Mouse (Mus musculus): Measurements from ENCODE around the gene Foxl1. TPM values are rescaled to one million over a fixed set of nuclear protein-coding genes. Genes with fewer than 3 reads are reported as not detected.

Gene Foxl1
- polyA plus RNA-seq, 1 experiment = not detected

DNA sequence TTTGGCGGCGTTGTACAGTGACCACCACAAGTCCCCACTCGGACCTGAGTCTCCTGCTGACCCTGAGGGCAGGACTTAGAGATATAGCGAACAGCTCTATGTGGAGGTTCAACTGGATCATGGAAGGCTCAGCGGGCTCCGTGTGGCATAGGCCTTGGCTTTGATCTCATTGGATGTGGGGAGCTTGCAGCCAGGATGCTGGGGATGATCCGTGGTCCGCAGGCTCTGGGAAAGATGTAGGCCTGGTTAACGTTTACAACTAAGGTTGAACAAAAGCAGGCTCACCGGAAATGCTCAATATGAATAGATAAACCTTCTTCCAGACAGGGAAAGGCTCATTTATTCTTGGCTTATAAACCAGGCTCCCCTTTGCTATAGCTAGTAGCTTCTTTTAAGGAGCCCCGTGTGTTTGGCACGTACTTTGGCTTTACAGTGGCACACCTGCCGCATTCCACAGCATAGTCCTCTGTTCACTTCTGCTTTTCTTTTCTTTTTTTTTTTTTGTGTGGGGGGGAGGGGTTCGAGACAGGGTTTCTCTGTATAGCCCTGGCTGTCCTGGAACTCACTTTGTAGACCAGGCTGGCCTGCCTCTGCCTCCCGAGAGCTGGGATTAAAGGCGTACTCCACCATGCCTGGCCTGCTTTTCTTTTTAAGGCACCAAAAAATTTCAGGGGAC is 1.7 kb downstream of the Foxl1 start:
- TF ChIP-seq GATA1 (IDR thresholded peaks at IDR 0.05; ENCODE audit: low read length) = no peak

DNA sequence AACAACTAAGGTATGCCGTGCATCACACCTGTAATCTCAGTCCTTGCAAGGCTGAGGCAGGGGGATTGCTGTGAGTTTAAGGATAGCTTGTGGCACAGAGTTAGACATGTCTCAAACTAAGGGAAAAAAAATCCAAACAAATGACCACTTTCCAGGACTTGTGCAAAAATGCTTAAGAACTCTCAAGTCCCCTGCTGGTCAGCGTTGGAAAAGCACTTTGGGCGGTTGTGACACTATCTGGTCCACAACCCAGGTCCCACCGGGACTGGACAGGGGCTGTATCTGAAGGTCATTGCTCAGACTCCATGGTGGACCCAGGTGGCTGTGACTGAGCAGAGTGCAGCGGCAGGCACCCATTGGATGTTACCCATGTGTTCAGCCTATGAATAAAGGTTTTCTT is 2.8 kb downstream of the Foxl1 start:
- no peak for TF ChIP-seq GATA1 (IDR thresholded peaks at IDR 0.05; ENCODE audit: low read length)

DNA sequence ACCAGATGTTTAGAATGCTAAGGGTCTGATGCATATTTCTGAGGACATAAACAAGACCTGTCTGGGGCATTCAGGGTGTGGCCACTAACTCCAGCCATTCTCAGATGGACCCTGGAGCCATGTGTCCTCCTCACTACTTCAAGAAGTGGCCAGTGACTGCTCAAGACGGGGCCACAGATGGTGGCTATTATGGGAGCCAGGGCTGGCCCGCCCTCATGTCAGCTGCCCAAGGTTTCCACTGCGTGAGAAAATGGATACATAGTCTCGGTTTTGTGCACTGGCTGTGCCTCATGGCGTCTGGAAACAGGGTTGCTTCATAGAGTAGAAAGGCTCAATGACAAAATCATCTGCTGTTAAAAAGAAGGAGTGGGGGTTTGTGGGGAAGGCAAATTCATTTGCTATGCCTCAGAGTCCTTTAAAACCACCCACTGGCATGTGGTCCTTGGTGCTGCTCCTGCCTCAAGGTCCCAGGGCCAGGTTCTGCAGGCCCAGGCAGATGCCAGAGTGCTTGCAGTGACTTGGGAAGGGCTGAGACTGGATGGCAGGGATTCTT is 5.3 kb downstream of the Foxl1 start:
- TF ChIP-seq GATA1 (IDR thresholded peaks at IDR 0.05; ENCODE audit: low read length) = no peak

DNA sequence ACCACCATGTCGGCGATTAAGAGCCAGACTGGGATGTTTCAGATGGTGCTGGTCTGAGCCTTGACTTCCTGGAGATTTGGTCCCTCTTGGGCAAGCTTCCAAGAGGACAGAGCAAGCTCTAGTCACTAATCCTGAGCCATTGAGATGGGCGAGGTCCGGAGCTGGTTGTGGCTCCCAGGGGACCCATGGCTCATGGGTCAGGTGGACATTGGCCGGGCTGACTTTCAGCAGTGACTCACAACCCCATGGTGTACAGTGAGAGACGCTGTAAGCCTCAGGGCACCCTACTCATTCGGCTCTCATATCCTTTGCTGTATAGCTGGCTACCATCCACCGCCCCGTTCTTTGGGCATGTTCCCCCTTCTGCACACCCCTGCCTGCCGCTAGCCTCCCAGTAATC is 6.4 kb downstream of the Foxl1 start:
- no peak for TF ChIP-seq GATA1 (IDR thresholded peaks at IDR 0.05; ENCODE audit: low read length)

DNA sequence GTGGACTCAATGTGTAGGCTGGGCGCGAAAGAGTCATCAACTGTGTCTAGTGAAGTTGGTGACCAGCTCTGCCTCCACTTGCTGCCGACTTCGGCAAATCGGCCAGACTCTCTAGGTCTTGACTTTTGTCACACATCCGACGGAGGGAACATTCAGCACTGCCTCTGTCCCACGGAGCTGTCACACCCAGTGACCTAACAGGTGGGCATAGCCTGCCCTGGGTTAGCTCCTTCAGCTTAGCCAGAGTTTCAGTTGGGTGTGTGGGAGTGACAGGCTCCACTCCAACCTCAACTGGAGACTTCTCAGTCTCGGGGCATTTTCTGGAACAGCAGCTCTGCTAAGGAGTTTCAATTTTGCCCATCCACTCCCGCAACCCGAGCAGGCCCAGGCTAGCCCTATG is 6.8 kb downstream of the Foxl1 start:
- TF ChIP-seq GATA1 (IDR thresholded peaks at IDR 0.05; ENCODE audit: low read length) = no peak

DNA sequence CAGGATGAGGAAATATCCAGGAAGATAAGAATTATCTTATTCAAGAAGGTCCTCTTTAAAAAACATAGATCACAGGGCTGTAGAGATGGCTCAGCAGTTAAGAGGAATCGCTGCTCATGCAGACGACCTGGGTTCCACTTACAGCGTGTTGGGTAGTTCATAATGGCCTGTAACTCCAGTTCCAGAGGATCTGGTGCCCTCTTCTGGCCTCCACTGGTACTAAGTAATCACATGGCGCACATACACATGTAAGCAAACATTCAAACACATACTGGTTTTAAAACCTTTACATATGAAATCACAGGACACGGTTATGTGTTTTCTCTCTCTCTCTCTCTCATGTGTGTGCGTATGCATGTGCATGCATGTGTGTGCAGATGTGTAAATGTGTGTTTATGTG is 9.1 kb downstream of the Foxl1 start:
- TF ChIP-seq GATA1 (IDR thresholded peaks at IDR 0.05; ENCODE audit: low read length) = no peak

DNA sequence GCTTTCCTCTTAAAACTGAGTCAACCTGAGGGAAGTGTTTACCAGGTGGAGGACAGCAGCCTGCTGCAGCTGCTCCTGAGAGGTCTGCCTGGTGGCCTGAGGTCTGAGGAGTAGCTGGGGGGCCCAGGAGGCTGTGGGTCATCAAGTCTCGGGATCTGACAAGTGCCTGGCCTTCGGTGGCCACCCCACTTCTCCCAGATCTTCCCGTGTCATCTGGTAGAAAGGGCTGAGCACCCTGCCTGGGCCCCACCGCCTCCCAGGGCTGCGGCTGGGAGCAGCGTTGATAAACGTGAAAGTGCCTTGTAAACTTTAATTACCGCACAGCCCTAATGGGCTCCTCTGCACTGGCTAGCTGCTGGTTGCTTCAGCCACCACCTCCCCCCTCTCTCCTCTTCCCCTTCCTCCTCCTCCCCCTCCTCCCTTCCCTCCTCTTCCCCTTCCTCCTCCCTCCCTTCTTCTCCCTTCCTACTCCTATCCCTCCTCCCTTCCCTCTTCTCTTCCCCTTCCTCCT is 20.9 kb downstream of the Foxl1 start:
- TF ChIP-seq GATA1 (IDR thresholded peaks at IDR 0.05; ENCODE audit: low read length) = no peak

DNA sequence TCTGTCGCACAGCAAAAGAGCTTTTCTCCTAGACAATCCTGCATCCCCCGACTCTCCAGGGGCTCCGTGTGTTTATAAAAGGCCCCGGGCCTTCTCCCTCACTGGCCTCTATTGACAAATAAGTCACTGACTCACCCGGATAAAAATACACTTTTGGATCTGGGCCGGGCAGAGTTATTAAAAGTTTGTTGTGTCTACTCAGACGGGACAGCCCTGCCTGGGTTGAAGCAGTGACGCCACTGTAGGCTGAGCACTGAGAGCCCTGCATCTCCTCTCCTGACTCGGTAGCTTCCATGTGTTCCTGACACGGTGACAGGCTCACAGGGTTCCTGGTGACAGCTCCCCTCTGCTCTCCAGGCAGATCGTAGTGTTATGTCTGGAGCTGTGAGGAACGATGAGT is 24.7 kb downstream of the Foxl1 start:
- no peak for TF ChIP-seq GATA1 (IDR thresholded peaks at IDR 0.05; ENCODE audit: low read length)

DNA sequence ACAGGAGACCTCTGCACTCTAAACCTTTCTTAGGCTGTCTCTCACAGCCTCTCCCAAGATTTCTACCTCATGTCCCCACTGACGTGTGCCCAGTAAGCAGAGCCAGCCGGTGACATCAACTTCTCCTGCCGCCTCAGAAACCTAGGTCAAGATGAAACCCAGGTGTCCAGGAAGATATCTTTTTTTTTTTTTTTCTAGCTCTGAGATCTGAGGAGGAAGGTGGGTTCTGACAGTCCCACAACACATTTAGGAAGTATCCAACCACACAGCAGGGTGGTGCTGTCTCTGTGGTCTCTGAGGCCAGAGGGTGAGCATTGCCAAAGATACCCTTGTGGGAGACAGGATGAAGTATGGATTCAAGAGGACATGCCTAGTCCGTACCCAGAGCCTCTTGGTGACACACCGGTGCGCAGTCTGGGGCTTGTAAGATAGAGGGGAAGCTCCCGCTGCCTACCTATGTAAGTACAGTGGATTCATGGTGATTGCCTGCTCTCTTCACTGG is 29.3 kb downstream of the Foxl1 start:
- no peak for TF ChIP-seq GATA1 (IDR thresholded peaks at IDR 0.05; ENCODE audit: low read length)

DNA sequence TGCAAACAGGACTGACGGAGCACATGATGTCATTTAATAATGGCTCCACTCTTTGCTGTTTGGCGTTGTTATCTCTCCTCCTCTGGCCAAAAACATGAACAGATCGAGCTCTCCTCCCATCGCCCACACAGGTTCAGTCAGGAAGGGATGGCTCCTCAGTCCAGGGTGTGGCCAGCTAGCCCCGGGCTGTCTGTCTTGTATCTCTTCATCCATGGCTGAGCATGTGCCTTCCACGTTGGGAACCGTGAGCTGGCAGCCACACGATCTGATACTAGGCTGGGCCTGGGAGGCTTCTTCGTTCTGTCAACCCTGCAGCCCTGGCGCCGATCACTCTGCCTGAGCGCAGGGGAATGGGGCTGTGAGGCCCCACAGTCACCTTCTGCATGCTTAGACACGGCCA is 31.1 kb downstream of the Foxl1 start:
- no peak for TF ChIP-seq GATA1 (IDR thresholded peaks at IDR 0.05; ENCODE audit: low read length)

DNA sequence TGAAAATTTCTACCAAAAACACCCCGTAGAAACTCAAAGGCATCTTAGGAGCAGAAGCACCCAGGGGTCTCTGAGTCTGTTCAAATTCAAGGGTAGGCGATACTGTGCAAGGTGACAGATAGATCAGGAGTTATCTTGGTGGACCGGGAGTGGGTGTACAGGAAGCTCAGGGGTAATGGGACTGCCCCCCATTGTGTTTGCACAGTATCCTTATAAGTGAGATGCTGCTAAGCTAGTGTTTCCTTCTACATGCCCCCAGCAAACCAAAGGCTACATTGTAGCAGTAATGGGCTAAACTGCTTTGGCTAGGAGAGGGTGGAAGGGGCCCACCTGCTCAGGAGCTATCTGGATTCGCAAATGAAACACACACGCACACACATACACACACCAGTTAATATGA is 33.7 kb downstream of the Foxl1 start:
- TF ChIP-seq GATA1 (IDR thresholded peaks at IDR 0.05; ENCODE audit: low read length) = no peak

DNA sequence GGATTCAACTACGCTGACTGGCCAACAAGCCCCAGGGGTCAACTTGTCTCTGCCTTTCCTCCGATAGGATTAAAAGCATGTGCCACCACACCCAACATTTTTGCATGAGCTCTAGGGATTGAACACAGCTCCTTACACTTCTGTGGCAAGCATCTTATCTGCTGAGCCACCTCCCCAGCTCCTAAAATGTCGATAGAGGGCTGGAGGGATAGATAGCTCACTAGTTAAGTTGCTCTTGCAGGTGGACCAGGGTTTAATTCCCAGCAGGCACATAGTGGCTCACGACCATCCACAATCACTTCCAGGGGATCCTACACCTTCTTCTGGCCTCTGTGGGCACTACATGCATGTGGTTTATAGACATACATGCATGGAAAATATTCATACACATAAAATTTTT is 34.7 kb downstream of the Foxl1 start:
- no peak for TF ChIP-seq GATA1 (IDR thresholded peaks at IDR 0.05; ENCODE audit: low read length)

DNA sequence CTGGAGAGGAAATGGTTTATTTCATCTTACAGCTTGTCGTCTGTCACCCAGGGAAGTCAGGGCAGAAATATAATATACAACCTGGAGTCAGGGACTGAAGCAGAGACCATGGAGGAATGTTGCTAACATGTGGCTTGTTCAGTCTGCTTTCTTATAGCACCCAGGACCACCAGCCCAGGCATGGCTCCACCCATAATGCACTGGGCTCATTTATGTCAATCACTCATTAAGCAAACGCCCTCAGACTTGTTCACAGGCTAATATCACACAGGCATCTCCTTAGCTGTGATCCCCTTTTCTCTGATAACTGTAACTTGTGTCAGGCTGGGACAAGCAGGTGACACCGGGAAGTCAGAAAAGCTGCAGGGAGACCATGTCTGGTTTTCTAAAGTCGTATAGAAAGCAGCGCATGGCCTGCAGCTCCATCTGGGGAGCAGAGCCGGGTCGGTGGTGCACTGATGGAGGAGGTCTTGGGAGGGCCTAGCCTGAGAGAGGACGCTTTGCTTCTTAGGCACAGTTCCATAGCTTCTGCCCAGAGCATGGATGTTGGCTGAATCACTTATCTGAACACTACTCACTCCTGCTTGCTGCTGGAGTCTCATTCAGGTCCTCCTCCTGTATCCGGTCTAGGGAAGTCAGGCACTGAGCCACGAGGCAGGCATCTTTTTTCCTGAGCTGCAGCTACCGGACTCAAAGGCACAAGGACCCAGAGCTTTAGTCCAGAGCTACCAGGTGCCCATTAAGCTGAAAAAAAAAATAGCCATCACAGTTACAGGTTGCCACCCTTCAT is 35.4 kb downstream of the Foxl1 start:
- no peak for TF ChIP-seq GATA1 (IDR thresholded peaks at IDR 0.05; ENCODE audit: low read length)

DNA sequence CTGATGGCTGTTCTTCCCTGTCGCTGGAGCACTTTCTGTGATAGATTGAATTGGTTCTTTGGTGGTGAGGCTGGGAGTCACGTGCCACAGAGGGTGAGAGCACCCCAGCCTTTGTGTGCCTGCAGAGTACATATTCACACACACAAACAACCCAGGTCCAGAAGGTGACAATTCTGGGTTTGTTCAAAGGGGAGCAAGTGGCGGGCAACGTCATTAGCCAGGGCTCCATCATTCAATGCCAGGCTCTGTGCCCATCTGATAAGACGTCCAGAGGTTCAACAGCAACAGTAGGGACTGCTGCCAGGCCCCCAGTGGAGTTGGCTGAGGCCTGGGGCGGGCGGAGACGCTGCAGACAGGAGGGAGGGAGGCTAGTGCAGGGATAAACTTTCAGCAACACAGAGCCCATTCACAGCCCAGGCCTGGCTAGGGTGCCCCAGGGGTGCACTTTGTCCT is 36.3 kb downstream of the Foxl1 start:
- no peak for TF ChIP-seq GATA1 (IDR thresholded peaks at IDR 0.05; ENCODE audit: low read length)

DNA sequence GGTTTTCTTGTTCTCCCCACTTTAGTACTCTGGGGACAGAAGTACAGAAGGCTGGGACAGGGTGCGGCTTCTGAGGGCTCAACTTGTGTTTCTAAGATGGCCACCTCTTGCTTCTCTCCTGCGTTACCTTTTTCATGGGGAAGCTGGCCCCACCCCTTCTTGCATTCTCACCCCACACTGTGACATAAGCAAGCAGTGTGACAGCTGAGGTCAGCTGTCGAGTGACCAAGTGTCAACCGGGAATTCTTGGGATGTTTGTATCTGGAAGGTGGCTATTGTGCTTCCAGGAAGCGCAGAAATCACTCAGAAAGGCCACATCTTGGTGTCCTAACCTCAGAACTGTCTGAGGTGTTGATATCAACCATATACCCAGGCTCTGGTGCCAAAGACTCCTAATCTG is 40.3 kb downstream of the Foxl1 start:
- no peak for TF ChIP-seq GATA1 (IDR thresholded peaks at IDR 0.05; ENCODE audit: low read length)

DNA sequence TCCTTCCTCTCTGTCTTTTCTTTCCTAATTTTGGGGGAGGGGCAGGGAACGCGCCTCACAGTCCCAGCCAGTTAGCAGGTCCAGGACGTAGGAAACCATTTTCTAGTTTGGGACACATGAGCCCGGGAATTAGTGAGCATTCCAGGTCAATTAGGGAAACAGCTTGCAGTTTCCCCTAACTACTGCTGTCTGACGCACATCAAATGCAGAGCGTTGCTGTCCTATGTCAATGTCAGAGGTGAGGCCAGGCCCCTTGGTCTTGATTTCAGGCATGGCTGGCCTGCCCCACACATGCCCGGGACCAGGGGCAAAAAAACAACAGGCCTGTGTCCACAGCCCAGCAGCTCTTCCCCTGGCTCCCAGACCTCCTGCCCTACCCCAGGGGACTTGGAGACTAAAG is 42.4 kb downstream of the Foxl1 start:
- TF ChIP-seq GATA1 (IDR thresholded peaks at IDR 0.05; ENCODE audit: low read length) = no peak
